Mouse (Mus musculus) embryonic facial prominence, embryonic 15.5 days (tissue): Measurements from ENCODE around the gene Ldb1. TPM values are rescaled to one million over a fixed set of nuclear protein-coding genes. Genes with fewer than 3 reads are reported as not detected.

Experiments used
- ATAC-seq: fragments of 200-750 bp; cut with Nextera tagmentation; 2 replicates; pipeline ENCODE4 v1.8.0; 2017; ENCODE audit warnings: low read depth, moderate TSS enrichment; ENCODE audit not compliant: insufficient number of reproducible peaks, low FRiP score, low TSS enrichment
- H3K27ac ChIP-seq: fragments of 300-500 bp; sonication (generic); replicated peaks from 2 replicates; pipeline ENCODE4 v1.5.1; 2015; ENCODE audit warnings: mild to moderate bottlenecking, inconsistent platforms
- H3K27me3 ChIP-seq: fragments of 300-500 bp; sonication (generic); 2 replicates; pipeline ENCODE4 v1.6.1; 2015; ENCODE audit warnings: inconsistent platforms
- H3K36me3 ChIP-seq: fragments of 300-500 bp; sonication (generic); 2 replicates; pipeline ENCODE4 v1.6.1; 2015; ENCODE audit warnings: mild to moderate bottlenecking, inconsistent platforms
- H3K4me1 ChIP-seq: fragments of 300-500 bp; sonication (generic); 2 replicates; pipeline ENCODE4 v1.6.1; 2015; ENCODE audit warnings: inconsistent platforms
- H3K4me2 ChIP-seq: fragments of 300-500 bp; sonication (generic); replicated peaks from 2 replicates; pipeline ENCODE4 v1.6.1; 2015; ENCODE audit warnings: mild to moderate bottlenecking, inconsistent platforms
- H3K4me3 ChIP-seq: fragments of 300-500 bp; sonication (generic); replicated peaks from 2 replicates; pipeline ENCODE4 v1.5.1; 2015; ENCODE audit warnings: mild to moderate bottlenecking, inconsistent platforms
- H3K9ac ChIP-seq: fragments of 300-500 bp; sonication (generic); 2 replicates; pipeline ENCODE4 v1.6.1; 2015; ENCODE audit warnings: inconsistent platforms
- H3K9me3 ChIP-seq: fragments of 300-500 bp; sonication (generic); replicated peaks from 2 replicates; pipeline ENCODE4 v1.6.1; 2016; ENCODE audit warnings: inconsistent platforms
- WGBS: fragments of 180-500 bp; shearing (Covaris S2); methylation state at CpG from one replicate; pipeline ENCODE4 v1.1.7; 2015; 5-methylcytosine and 5-hydroxymethylcytosine counted together
- polyA plus RNA-seq: library from polyadenylated mRNA; unstranded; fragments of >200 nt; fragmentation: Nextera tagmentation; extraction: Ambion mirVana; gene quantifications from 2 replicates; pipeline ENCODE4 v1.2.1, GENCODE M21; 2015

Ldb1 gene
- polyA plus RNA-seq, result 114 and 120 TPM in 2 replicates

GRCm38 (mm10) chr19:46044993-46045695, at the start of gene Ldb1:
Ldb1 (minus strand) TSS chr19:46045214.
- WGBS, result under 1% methylated on average over 82 of the region's 84 CpGs
- Histone ChIP-seq H3K4me1 (peaks cover 57% of the 10 kb centered on the region), H3K27me3 (no peaks in the 10 kb centered on the region)

GRCm38 (mm10) chr19:46094144-46094543, 49.1 kb upstream of the Ldb1 start:
- no peak overlapping the region for H3K27ac ChIP-seq
- H3K36me3 ChIP-seq, result no peaks in the 10 kb centered on the region
- ATAC-seq, result no peak
- WGBS, result 93% methylated on average over 2 of the region's 2 CpGs
- H3K9me3 ChIP-seq, result no peaks in the 10 kb centered on the region
- no peaks in the 10 kb centered on the region for H3K4me1 ChIP-seq
- H3K4me2 ChIP-seq, result no peak overlapping the region
- no peak overlapping the region for H3K9ac ChIP-seq
- no peaks in the 10 kb centered on the region for H3K27me3 ChIP-seq
- no peak overlapping the region for H3K4me3 ChIP-seq

More at GRCm38 (mm10) chr19:46044993-46045695, at the start of gene Ldb1:
- no peaks in the 10 kb centered on the region for H3K9me3 ChIP-seq
- H3K4me2 ChIP-seq, result peak within 1 kb of the TSS; percentile 84
- H3K36me3 ChIP-seq, result no peaks in the 10 kb centered on the region
- peak within 1 kb of the TSS; percentile 100 for H3K27ac ChIP-seq
- ATAC-seq, result peak; percentile 77
- peak within 1 kb of the TSS; percentile 72 for H3K4me3 ChIP-seq
- peak within 1 kb of the TSS; percentile 96 for H3K9ac ChIP-seq

GRCm38 (mm10) chr19:46091641-46092040, 46.6 kb upstream of the Ldb1 start:
- H3K27ac ChIP-seq, result no peak overlapping the region
- H3K36me3 ChIP-seq, result no peaks in the 10 kb centered on the region
- H3K4me1 ChIP-seq, result no peaks in the 10 kb centered on the region
- 86% methylated on average over 4 of the region's 4 CpGs for WGBS
- ATAC-seq, result no peak
- no peaks in the 10 kb centered on the region for H3K9me3 ChIP-seq
- no peak overlapping the region for H3K4me2 ChIP-seq
- H3K27me3 ChIP-seq, result no peaks in the 10 kb centered on the region
- no peak overlapping the region for H3K4me3 ChIP-seq
- no peak overlapping the region for H3K9ac ChIP-seq

GRCm38 (mm10) chr19:46087871-46088270, 42.9 kb upstream of the Ldb1 start:
- H3K9ac ChIP-seq, result no peak overlapping the region
- H3K4me3 ChIP-seq, result no peak overlapping the region
- H3K4me1 ChIP-seq, result no peaks in the 10 kb centered on the region
- no peak overlapping the region for H3K27ac ChIP-seq
- peaks cover 29% of the 10 kb centered on the region for H3K36me3 ChIP-seq
- no peak overlapping the region for H3K4me2 ChIP-seq
- 72% methylated on average over 7 of the region's 7 CpGs for WGBS
- no peaks in the 10 kb centered on the region for H3K9me3 ChIP-seq
- no peaks in the 10 kb centered on the region for H3K27me3 ChIP-seq
- no peak for ATAC-seq

GRCm38 (mm10) chr19:46086337-46086736, 41.3 kb upstream of the Ldb1 start:
- Histone ChIP-seq H3K9ac (no peak overlapping the region), H3K4me2 (no peak overlapping the region), H3K4me3 (no peak overlapping the region), H3K4me1 (no peaks in the 10 kb centered on the region), H3K36me3 (peaks cover 44% of the 10 kb centered on the region), H3K27ac (no peak overlapping the region), H3K9me3 (no peaks in the 10 kb centered on the region), H3K27me3 (no peaks in the 10 kb centered on the region)
- ATAC-seq, result no peak
- 61% methylated on average over 3 of the region's 3 CpGs for WGBS

- Histone ChIP-seq H3K4me1 (no peaks in the 10 kb centered on the region), H3K9ac (no peak overlapping the region), H3K36me3 (peaks cover 56% of the 10 kb centered on the region), H3K4me3 (no peak overlapping the region), H3K9me3 (no peaks in the 10 kb centered on the region), H3K4me2 (no peak overlapping the region), H3K27me3 (no peaks in the 10 kb centered on the region), H3K27ac (no peak overlapping the region)
- no peak for ATAC-seq
- 96% methylated on average over 8 of the region's 8 CpGs for WGBS
These were observed 40.2 kb upstream of the Ldb1 start for GRCm38 (mm10) chr19:46085185-46085584.

- 57% methylated on average over 3 of the region's 3 CpGs for WGBS
- Histone ChIP-seq H3K4me1 (peaks cover 19% of the 10 kb centered on the region), H3K4me3 (no peak overlapping the region), H3K27ac (no peak overlapping the region), H3K9ac (no peak overlapping the region), H3K27me3 (no peaks in the 10 kb centered on the region), H3K4me2 (no peak overlapping the region), H3K9me3 (no peaks in the 10 kb centered on the region), H3K36me3 (peaks cover 53% of the 10 kb centered on the region)
- no peak for ATAC-seq
These were observed 33.5 kb upstream of the Ldb1 start for GRCm38 (mm10) chr19:46078535-46078934.

GRCm38 (mm10) chr19:46075616-46076607, 30.9 kb upstream of the Ldb1 start, which contains the start of gene Nolc1:
Nolc1 (plus strand) TSS chr19:46075863.
- H3K36me3 ChIP-seq, result peaks cover 52% of the 10 kb centered on the region
- H3K9ac ChIP-seq, result peak within 1 kb of the TSS; percentile 50
- no peaks in the 10 kb centered on the region for H3K27me3 ChIP-seq
- WGBS, result under 1% methylated on average over 66 of the region's 66 CpGs
- no peaks in the 10 kb centered on the region for H3K9me3 ChIP-seq
- peaks cover 19% of the 10 kb centered on the region for H3K4me1 ChIP-seq
- peak within 1 kb of the TSS; percentile 72 for H3K4me3 ChIP-seq
- peak within 1 kb of the TSS; percentile 75 for H3K4me2 ChIP-seq
- peak; percentile 96 for ATAC-seq
- H3K27ac ChIP-seq, result peak within 1 kb of the TSS; percentile 79

GRCm38 (mm10) chr19:46074266-46074665, 29.3 kb upstream of the Ldb1 start:
- Histone ChIP-seq H3K9me3 (no peaks in the 10 kb centered on the region), H3K4me2 (no peak overlapping the region), H3K36me3 (peaks cover 50% of the 10 kb centered on the region), H3K27ac (no peak overlapping the region), H3K4me3 (no peak overlapping the region), H3K9ac (no peak overlapping the region), H3K27me3 (no peaks in the 10 kb centered on the region), H3K4me1 (peaks cover 19% of the 10 kb centered on the region)
- whole genome bisulfite sequencing, result 90% methylated on average over 5 of the region's 5 CpGs
- ATAC-seq, result no peak

GRCm38 (mm10) chr19:46073285-46073684, 28.3 kb upstream of the Ldb1 start:
- H3K9ac ChIP-seq, result no peak overlapping the region
- ATAC-seq, result no peak
- WGBS, result 82% methylated on average over 7 of the region's 7 CpGs
- no peaks in the 10 kb centered on the region for H3K27me3 ChIP-seq
- no peak overlapping the region; the same call in 1 of the 2 replicates for H3K27ac ChIP-seq
- peaks cover 19% of the 10 kb centered on the region for H3K4me1 ChIP-seq
- H3K36me3 ChIP-seq, result peaks cover 53% of the 10 kb centered on the region
- H3K4me3 ChIP-seq, result no peak overlapping the region
- H3K9me3 ChIP-seq, result no peaks in the 10 kb centered on the region
- H3K4me2 ChIP-seq, result no peak overlapping the region

- H3K36me3 ChIP-seq, result peaks cover 94% of the 10 kb centered on the region
- no peaks in the 10 kb centered on the region for H3K4me1 ChIP-seq
- no peak overlapping the region for H3K4me3 ChIP-seq
- no peak overlapping the region for H3K4me2 ChIP-seq
- WGBS, result 57% methylated on average over 10 of the region's 10 CpGs
- no peak for ATAC-seq
- H3K27ac ChIP-seq, result no peak overlapping the region
- no peaks in the 10 kb centered on the region for H3K27me3 ChIP-seq
- no peak overlapping the region for H3K9ac ChIP-seq
- no peaks in the 10 kb centered on the region for H3K9me3 ChIP-seq
These were observed 23.0 kb upstream of the Ldb1 start for GRCm38 (mm10) chr19:46068054-46068453.
